ENCODE assay signal across 13 mouse cellular contexts in genomic region chr12:15552979-15553680, GRCm38 (mm10).
"Had no signal": no experiment of that assay in that cellular context is flagged by ENCODE, and none has a peak within 500 bp of the region (broad histone marks: within the 10 kb centered on the region; RNA-seq: fewer than 3 reads in every experiment).

No protein-coding gene starts in this region.

- DNase-seq: kidney, adult 9 months; kidney, postnatal 36 days; layer of hippocampus, adult 9-11 months; layer of hippocampus, postnatal 36 days; lung, adult 18-20 months; lung, postnatal 4 days; thymus, postnatal 4 days had no signal

- H3K9me3 ChIP-seq: limb, embryonic 15.5 days; neural tube, embryonic 12.5 days had no signal

- H3K4me2 ChIP-seq: limb, embryonic 15.5 days; midbrain, embryonic 11.5 days; neural tube, embryonic 12.5 days had no signal

- H3K36me3 ChIP-seq: limb, embryonic 15.5 days; neural tube, embryonic 12.5 days had no signal

- H3K9ac ChIP-seq: limb, embryonic 15.5 days; liver, embryonic 14.5 days; neural tube, embryonic 12.5 days had no signal

- H3K4me3 ChIP-seq: limb, embryonic 15.5 days; neural tube, embryonic 12.5 days had no signal

- H3K27ac ChIP-seq: kidney, postnatal 0 days; limb, embryonic 15.5 days; liver, embryonic 14.5 days; neural tube, embryonic 12.5 days; stomach, postnatal 0 days had no signal

- H3K4me1 ChIP-seq: neural tube, embryonic 12.5 days had no signal

- H3K27me3 ChIP-seq: limb, embryonic 15.5 days; neural tube, embryonic 12.5 days had no signal
